Mouse (Mus musculus) neural tube, embryonic 10.5 days (tissue): ENCODE results near the gene Gm17174.
"Not testable (repeated sequence)": the region's sequence is repeated elsewhere in the genome, so short reads cannot be mapped to it uniquely, and the experiment has no call there.

Source experiments
- DNase-seq: peaks from one replicate; pipeline ENCODE4 v3.0.0-alpha.2; 2017; ENCODE audit warnings: low spot score; ENCODE audit errors: extremely low spot score

The Gm17174 gene

DNA sequence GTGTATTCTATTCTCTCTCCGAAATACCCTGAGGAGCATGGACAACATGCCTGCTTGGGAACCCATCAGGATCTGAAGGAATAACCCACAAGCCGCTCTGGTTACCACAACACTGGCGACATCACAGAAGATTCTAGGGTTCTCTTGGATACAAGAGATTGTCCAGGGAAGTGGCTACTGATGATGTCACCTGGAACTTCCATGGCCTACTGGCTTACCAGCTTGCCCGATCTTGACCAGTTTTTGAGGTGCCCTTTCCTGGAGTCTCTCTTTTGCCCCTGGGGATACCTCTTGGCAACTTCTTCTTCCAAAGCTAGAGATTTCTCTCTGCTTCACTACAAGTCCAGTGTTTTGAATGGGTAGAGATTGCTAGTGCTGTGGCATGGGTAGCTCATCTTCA lies at the start of gene Gm17174:
Gm17174 (minus strand) TSS at position 101 of the 400 bp plus-strand sequence.
- DNase-seq = not testable (repeated sequence)

DNA sequence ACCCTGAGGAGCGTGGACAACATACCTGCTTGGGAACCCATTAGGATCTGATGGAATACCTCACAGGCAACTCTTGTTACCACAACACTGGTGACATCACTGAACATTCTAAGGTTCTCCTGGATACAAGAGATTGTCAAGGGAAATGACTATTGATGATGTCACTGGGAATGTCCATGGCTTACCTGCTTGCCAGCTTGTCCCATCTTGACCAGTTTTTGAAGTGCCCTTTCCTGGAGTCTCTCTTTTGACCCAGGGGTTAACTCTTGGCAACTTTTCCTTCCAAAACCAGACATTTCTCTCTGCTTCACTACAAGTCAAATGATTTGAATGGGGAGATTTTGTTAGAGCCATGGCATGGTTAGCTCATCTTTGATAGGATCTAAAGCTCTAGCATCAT lies 43.6 kb upstream of the Gm17174 start, which contains the start of gene Gm4181:
Gm4181 (minus strand) TSS at position 101 of the 400 bp plus-strand sequence.
- DNase-seq = not testable (repeated sequence)

DNA sequence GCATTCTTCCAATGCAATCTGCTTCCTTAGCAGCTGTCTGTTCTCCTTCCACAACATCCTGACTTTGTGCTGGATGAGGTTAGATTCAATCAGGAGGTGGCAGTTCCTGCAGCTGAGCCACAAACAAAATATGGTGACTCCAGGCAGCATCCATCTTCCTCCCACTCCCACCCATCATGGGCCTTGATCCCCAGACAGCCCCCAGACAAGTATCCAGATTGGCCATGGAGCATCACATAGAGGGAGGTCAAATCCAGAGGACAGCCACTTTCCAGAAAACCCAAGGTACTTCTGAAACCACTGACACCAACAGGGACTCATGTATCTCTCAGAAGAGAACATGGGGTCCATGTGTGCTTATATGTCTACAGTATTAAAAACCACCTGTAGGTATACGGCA lies 40.5 kb upstream of the Gm17174 start:
- DNase-seq = not testable (repeated sequence)

DNA sequence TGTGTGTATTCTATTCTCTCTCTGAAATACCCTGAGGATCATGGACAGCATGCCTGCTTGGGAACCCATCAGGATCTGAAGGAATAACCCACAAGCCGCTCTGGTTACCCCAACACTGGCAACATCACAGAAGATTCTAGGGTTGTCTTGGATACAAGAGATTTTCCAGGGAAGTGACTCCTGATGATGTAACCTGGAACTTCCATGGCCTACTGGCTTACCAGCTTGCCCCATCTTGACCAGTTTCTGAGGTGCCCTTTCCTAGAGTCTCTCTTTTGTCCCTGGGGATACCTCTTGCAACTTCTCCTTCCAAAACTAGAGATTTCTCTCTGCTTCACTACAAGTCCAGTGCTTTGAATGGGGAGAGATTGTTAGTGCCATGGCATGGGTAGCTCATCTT lies 19.3 kb upstream of the Gm17174 start, which contains the start of gene Gm17078:
Gm17078 (minus strand) TSS at position 101 of the 400 bp plus-strand sequence.
- no peak for DNase-seq

DNA sequence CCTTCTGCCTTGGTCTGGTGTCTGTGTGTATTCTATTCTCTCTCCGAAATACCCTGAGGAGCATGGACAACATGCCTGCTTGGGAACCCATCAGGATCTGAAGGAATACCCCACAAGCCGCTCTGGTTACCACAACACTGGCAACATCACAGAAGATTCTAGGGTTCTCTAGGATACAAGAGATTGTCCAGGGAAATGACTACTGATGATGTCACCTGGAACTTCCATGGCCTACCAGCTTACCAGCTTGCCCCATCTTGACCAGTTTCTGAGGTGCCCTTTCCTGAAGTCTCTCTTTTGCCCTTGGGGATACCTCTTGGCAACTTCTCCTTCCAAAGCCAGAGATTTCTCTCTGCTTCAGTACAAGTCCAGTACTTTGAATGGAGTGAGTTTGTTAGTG lies 18.0 kb downstream of the Gm17174 start, which contains the start of gene Gm17175:
Gm17175 (minus strand) TSS at position 101 of the 400 bp plus-strand sequence.
- DNase-seq = not testable (repeated sequence)

DNA sequence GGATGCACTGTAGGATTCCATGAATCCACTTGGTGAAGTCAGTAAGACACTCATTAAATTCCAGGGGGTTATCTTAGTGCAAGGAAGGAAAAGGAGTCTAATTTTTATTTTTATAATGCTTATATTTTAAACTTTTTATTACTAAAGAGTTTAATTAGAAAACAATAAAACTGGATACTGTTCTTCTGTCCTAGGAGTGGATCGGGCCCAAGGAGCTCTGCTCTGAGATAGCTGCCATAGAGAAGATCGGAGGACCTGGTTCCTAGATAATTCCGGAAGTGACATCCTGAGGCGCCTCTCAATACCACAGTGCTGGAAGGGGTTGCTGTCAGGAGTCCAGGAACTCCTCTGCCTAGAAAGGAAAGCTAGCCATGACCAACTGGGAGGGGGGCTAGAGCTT lies 39.4 kb downstream of the Gm17174 start, which contains the start of gene Gm5622:
Gm5622 (plus strand) TSS at position 301 of the 400 bp plus-strand sequence.
- no peak for DNase-seq
